Mouse (Mus musculus) limb, embryonic 15.5 days (tissue): ENCODE results near the gene Fam160b1. TPM values are rescaled to one million over a fixed set of nuclear protein-coding genes. Genes with fewer than 3 reads are reported as not detected.

Experiments used
- ATAC-seq: fragments of 200-750 bp; cut with Nextera tagmentation; 2 replicates; pipeline ENCODE4 v1.8.0; 2017; ENCODE audit warnings: low read depth, moderate TSS enrichment; ENCODE audit not compliant: insufficient number of reproducible peaks, low FRiP score, low TSS enrichment
- H3K27ac ChIP-seq: fragments of 300-500 bp; sonication (generic); 2 replicates; pipeline ENCODE4 v1.5.1; 2015; ENCODE audit warnings: moderate library complexity, mild to moderate bottlenecking, inconsistent platforms
- H3K27me3 ChIP-seq: fragments of 300-500 bp; sonication (generic); 2 replicates; pipeline ENCODE4 v1.6.1; 2015; ENCODE audit warnings: inconsistent platforms
- H3K36me3 ChIP-seq: fragments of 300-500 bp; sonication (generic); 2 replicates; pipeline ENCODE4 v1.6.1; 2015; ENCODE audit warnings: inconsistent platforms
- H3K4me1 ChIP-seq: fragments of 300-500 bp; sonication (generic); 2 replicates; pipeline ENCODE4 v1.6.1; 2015; ENCODE audit warnings: inconsistent platforms
- H3K4me2 ChIP-seq: fragments of 300-500 bp; sonication (generic); 2 replicates; pipeline ENCODE4 v1.6.1; 2015; ENCODE audit warnings: mild to moderate bottlenecking, inconsistent platforms
- H3K4me3 ChIP-seq: fragments of 300-500 bp; sonication (generic); 2 replicates; pipeline ENCODE4 v1.5.1; 2015; ENCODE audit warnings: mild to moderate bottlenecking, inconsistent platforms
- H3K9ac ChIP-seq: fragments of 300-500 bp; sonication (generic); 2 replicates; pipeline ENCODE4 v1.6.1; 2015; ENCODE audit warnings: inconsistent platforms
- H3K9me3 ChIP-seq: fragments of 300-500 bp; sonication (generic); 2 replicates; pipeline ENCODE4 v1.6.1; 2016; ENCODE audit warnings: inconsistent platforms
- WGBS: fragments of 180-500 bp; shearing (Covaris S2); methylation state at CpG from one replicate; pipeline ENCODE4 v1.1.7; 2015; 5-methylcytosine and 5-hydroxymethylcytosine counted together
- polyA plus RNA-seq: library from polyadenylated mRNA; unstranded; fragments of >200 nt; fragmentation: Nextera tagmentation; extraction: Ambion mirVana; gene quantifications from 2 replicates; pipeline ENCODE4 v1.2.1, GENCODE M21; 2015

Gene Fam160b1
- polyA plus RNA-seq, 1 experiment from 2014 or later: 17.4 TPM

- Histone ChIP-seq H3K9ac (no peak overlapping the region), H3K4me3 (no peak overlapping the region), H3K27ac (peak overlapping the region; percentile 54), H3K4me2 (no peak overlapping the region), H3K36me3 (no peaks in the 10 kb centered on the region), H3K9me3 (no peaks in the 10 kb centered on the region), H3K27me3 (no peaks in the 10 kb centered on the region), H3K4me1 (peaks cover 24% of the 10 kb centered on the region)
- 0 out of 2 replicates have a peak, but pooled peaks have one; percentile 22 for ATAC-seq
- 47% methylated on average over 12 of the region's 12 CpGs for WGBS
Observed at GRCm38 (mm10) chr19:57352337-57352935, 8.0 kb upstream of the Fam160b1 start.

GRCm38 (mm10) chr19:57353228-57353627 lies 7.3 kb upstream of the Fam160b1 start:
- WGBS: 90% methylated on average over 10 of the region's 10 CpGs
- Histone ChIP-seq H3K9me3 (no peaks in the 10 kb centered on the region), H3K27ac (peak overlapping the region; percentile 54), H3K4me1 (peaks cover 25% of the 10 kb centered on the region), H3K36me3 (no peaks in the 10 kb centered on the region), H3K27me3 (no peaks in the 10 kb centered on the region), H3K4me3 (no peak overlapping the region), H3K4me2 (no peak overlapping the region), H3K9ac (no peak overlapping the region)
- ATAC-seq: no peak

GRCm38 (mm10) chr19:57354050-57354449 lies 6.4 kb upstream of the Fam160b1 start:
- no peak for ATAC-seq
- 93% methylated on average over 11 of the region's 11 CpGs for WGBS
- peaks cover 30% of the 10 kb centered on the region for H3K4me1 ChIP-seq
- no peak overlapping the region for H3K4me2 ChIP-seq
- no peak overlapping the region for H3K27ac ChIP-seq
- H3K36me3 ChIP-seq: no peaks in the 10 kb centered on the region
- no peaks in the 10 kb centered on the region for H3K9me3 ChIP-seq
- H3K27me3 ChIP-seq: no peaks in the 10 kb centered on the region
- no peak overlapping the region for H3K4me3 ChIP-seq
- no peak overlapping the region for H3K9ac ChIP-seq

GRCm38 (mm10) chr19:57354715-57355114 lies 5.8 kb upstream of the Fam160b1 start:
- peaks cover 33% of the 10 kb centered on the region for H3K4me1 ChIP-seq
- H3K36me3 ChIP-seq: no peaks in the 10 kb centered on the region
- no peak overlapping the region for H3K4me2 ChIP-seq
- no peaks in the 10 kb centered on the region for H3K27me3 ChIP-seq
- H3K27ac ChIP-seq: peak overlapping the region; percentile 57; the same call in 1 of the 2 replicates
- H3K9ac ChIP-seq: no peak overlapping the region
- ATAC-seq: no peak
- H3K4me3 ChIP-seq: no peak overlapping the region
- no peaks in the 10 kb centered on the region for H3K9me3 ChIP-seq
- WGBS: 60% methylated on average over 6 of the region's 6 CpGs

- H3K27ac ChIP-seq: peak overlapping the region; percentile 54
- H3K4me1 ChIP-seq: peaks cover 37% of the 10 kb centered on the region
- H3K4me2 ChIP-seq: no peak overlapping the region
- H3K9me3 ChIP-seq: no peaks in the 10 kb centered on the region
- no peaks in the 10 kb centered on the region for H3K27me3 ChIP-seq
- H3K36me3 ChIP-seq: no peaks in the 10 kb centered on the region
- no peak for ATAC-seq
- no peak overlapping the region for H3K4me3 ChIP-seq
- no peak overlapping the region for H3K9ac ChIP-seq
- WGBS: 41% methylated on average over 16 of the region's 16 CpGs
Observed at GRCm38 (mm10) chr19:57355451-57356251, 4.8 kb upstream of the Fam160b1 start.

- H3K4me3 ChIP-seq: no peak overlapping the region
- no peak overlapping the region for H3K4me2 ChIP-seq
- no peak for ATAC-seq
- WGBS: 48% methylated on average over 7 of the region's 7 CpGs
- no peak overlapping the region for H3K9ac ChIP-seq
- peaks cover 37% of the 10 kb centered on the region for H3K4me1 ChIP-seq
- H3K27me3 ChIP-seq: no peaks in the 10 kb centered on the region
- H3K9me3 ChIP-seq: no peaks in the 10 kb centered on the region
- H3K27ac ChIP-seq: peak overlapping the region; percentile 54
- H3K36me3 ChIP-seq: no peaks in the 10 kb centered on the region
Observed at GRCm38 (mm10) chr19:57356273-57356672, 4.2 kb upstream of the Fam160b1 start.

GRCm38 (mm10) chr19:57357244-57357643 lies 3.2 kb upstream of the Fam160b1 start:
- Histone ChIP-seq H3K4me3 (no peak overlapping the region), H3K4me1 (peaks cover 37% of the 10 kb centered on the region), H3K36me3 (no peaks in the 10 kb centered on the region), H3K9me3 (no peaks in the 10 kb centered on the region), H3K27me3 (no peaks in the 10 kb centered on the region), H3K4me2 (no peak overlapping the region), H3K9ac (no peak overlapping the region), H3K27ac (no peak overlapping the region)
- no peak for ATAC-seq
- 79% methylated on average over 6 of the region's 6 CpGs for WGBS

- Histone ChIP-seq H3K4me1 (peaks cover 38% of the 10 kb centered on the region), H3K9me3 (no peaks in the 10 kb centered on the region), H3K27ac (no peak overlapping the region), H3K4me2 (no peak overlapping the region), H3K4me3 (no peak overlapping the region), H3K9ac (no peak overlapping the region), H3K27me3 (no peaks in the 10 kb centered on the region), H3K36me3 (no peaks in the 10 kb centered on the region)
- WGBS: 89% methylated on average over 5 of the region's 5 CpGs
- no peak for ATAC-seq
Observed at GRCm38 (mm10) chr19:57357811-57358210, 2.7 kb upstream of the Fam160b1 start.

- no peak overlapping the region for H3K9ac ChIP-seq
- 70% methylated on average over 12 of the region's 12 CpGs for WGBS
- no peaks in the 10 kb centered on the region for H3K27me3 ChIP-seq
- no peak for ATAC-seq
- no peak overlapping the region for H3K4me3 ChIP-seq
- H3K9me3 ChIP-seq: no peaks in the 10 kb centered on the region
- no peaks in the 10 kb centered on the region for H3K36me3 ChIP-seq
- no peak overlapping the region for H3K27ac ChIP-seq
- H3K4me2 ChIP-seq: no peak overlapping the region; the same call in 1 of the 2 replicates
- H3K4me1 ChIP-seq: peaks cover 38% of the 10 kb centered on the region
Observed at GRCm38 (mm10) chr19:57358322-57358721, 2.2 kb upstream of the Fam160b1 start.

- Histone ChIP-seq H3K9me3 (no peaks in the 10 kb centered on the region), H3K27me3 (no peaks in the 10 kb centered on the region), H3K9ac (no peak overlapping the region), H3K4me1 (peaks cover 43% of the 10 kb centered on the region), H3K4me3 (peak overlapping the region; percentile 97; the same call in 1 of the 2 replicates), H3K36me3 (no peaks in the 10 kb centered on the region), H3K4me2 (peak overlapping the region; percentile 5; the same call in 1 of the 2 replicates), H3K27ac (no peak overlapping the region)
- no peak for ATAC-seq
- WGBS: 84% methylated on average over 20 of the region's 20 CpGs
Observed at GRCm38 (mm10) chr19:57358836-57359598, 1.5 kb upstream of the Fam160b1 start.

- Histone ChIP-seq H3K4me1 (peaks cover 49% of the 10 kb centered on the region), H3K9me3 (no peaks in the 10 kb centered on the region), H3K27ac (peak overlapping the region; percentile 69), H3K36me3 (no peaks in the 10 kb centered on the region), H3K4me2 (peak overlapping the region; percentile 59), H3K27me3 (no peaks in the 10 kb centered on the region), H3K9ac (0 out of 2 replicates have a peak overlapping the region, but pooled peaks have one; percentile 3), H3K4me3 (peak overlapping the region; percentile 97)
- ATAC-seq: no peak
- 41% methylated on average over 10 of the region's 10 CpGs for WGBS
Observed at GRCm38 (mm10) chr19:57359701-57360326, 666 bp upstream of the Fam160b1 start.
